Mouse (Mus musculus): ENCODE data around the gene Prok1. TPM values are rescaled to one million over a fixed set of nuclear protein-coding genes. Genes with fewer than 3 reads are reported as not detected.
A peak's percentile ranks its signal among the peaks of the same experiment; 100 is the strongest.

Gene Prok1
- polyA plus RNA-seq, 1 experiment from 2014 or later, result not detected

DNA sequence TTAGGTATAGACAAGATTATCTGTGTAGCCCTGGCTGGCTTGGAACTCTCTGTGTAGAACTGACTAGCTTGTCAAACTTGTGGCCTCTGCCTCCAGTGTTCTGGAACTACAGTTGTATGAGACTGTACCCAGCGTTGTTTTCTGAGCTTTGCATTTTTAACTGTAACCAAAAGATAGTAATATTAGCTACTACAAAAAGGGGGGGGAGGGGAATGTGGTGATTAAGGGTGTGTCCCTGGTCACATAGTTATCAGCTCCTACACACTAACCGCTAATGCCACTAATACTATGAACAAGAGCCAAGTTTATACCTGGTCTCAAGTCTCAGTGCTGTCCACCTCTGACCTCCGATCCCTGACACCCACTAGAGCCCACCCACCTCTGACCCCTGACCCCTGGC is 32.9 kb upstream of the Prok1 start:
- Histone ChIP-seq H3K4me2 (ENCODE audit: low read depth, severe bottlenecking) (no peak overlapping the region), H3K36me3 (ENCODE audit: control insufficient read depth, insufficient read depth, low read length) (no peaks in the 10 kb centered on the region), H3K4me1 (ENCODE audit: control insufficient read depth, insufficient read depth, low read length) (no peaks in the 10 kb centered on the region), H3K27me3 (ENCODE audit: control insufficient read depth, insufficient read depth, low read length) (no peaks in the 10 kb centered on the region), H3K4me3 (ENCODE audit: low read depth, low read length) (no peak overlapping the region), H3K9me3 (ENCODE audit: control insufficient read depth, low read length) (no peaks in the 10 kb centered on the region), H3K9ac (ENCODE audit: low read length) (no peak overlapping the region), H3K27ac (replicated peaks; ENCODE audit: low read depth, low read length) (no peak overlapping the region)
- DNase-seq (ENCODE audit: low spot score) (no peak), ATAC-seq (ENCODE audit: insufficient number of reproducible peaks, low FRiP score, low TSS enrichment, low read depth) (no peak)
- 87% methylated on average over 3 of the region's 3 CpGs for WGBS

DNA sequence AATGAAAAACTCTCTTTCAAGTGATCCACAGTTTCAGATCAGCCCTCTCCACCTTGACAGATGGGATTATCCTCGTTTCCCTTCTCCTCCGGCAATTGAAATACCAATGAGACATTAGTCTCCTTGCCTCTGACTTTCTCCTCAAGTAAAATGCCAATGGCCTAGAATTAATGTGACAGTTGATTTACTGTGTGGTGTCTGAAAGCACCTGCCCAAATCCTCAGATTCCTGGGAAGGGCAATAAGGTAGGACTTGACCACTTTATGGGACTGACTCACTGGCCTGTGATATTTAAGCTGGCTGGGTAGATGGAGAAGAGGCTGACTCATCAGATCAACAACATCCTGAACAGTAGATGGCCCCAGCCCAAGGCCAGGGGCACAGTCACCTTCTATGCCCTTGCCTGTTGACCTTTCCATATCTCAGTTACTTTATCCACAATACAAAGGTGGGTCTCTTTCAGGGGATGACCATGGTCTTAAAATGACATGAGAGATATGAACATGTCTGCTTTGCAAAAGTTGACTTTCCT is 27.4 kb upstream of the Prok1 start:
- ATAC-seq (ENCODE audit: insufficient number of reproducible peaks, low FRiP score, low TSS enrichment, low read depth), result no peak
- Histone ChIP-seq H3K4me1 (ENCODE audit: control insufficient read depth, insufficient read depth, low read length) (no peaks in the 10 kb centered on the region), H3K27me3 (ENCODE audit: control insufficient read depth, insufficient read depth, low read length) (no peaks in the 10 kb centered on the region), H3K9me3 (ENCODE audit: control insufficient read depth, low read length) (no peaks in the 10 kb centered on the region), H3K9ac (ENCODE audit: low read length) (no peak overlapping the region), H3K27ac (replicated peaks; ENCODE audit: low read depth, low read length) (no peak overlapping the region), H3K4me2 (ENCODE audit: low read depth, severe bottlenecking) (no peak overlapping the region), H3K4me3 (ENCODE audit: low read depth, low read length) (no peak overlapping the region), H3K36me3 (ENCODE audit: control insufficient read depth, insufficient read depth, low read length) (no peaks in the 10 kb centered on the region)
- whole genome bisulfite sequencing, result 57% methylated on average over 2 of the region's 2 CpGs
- DNase-seq (ENCODE audit: low spot score), result no peak

DNA sequence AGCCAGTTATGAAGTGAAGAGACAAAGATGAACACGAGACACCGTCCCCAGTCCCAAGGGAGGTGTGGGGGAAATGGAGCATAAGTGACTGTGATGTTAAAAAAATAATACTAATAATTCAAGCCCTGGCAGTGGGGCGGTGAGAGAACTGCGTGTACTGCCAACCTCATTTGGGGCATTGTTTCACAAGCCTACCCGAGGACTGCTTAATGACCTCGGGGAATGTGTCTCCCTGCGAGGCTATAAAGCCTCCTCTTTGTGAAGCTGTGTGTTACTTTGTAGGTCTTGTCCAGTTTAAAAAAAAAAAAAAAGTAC is 22.3 kb upstream of the Prok1 start:
- Histone ChIP-seq H3K9me3 (ENCODE audit: control insufficient read depth, low read length) (no peaks in the 10 kb centered on the region), H3K36me3 (ENCODE audit: control insufficient read depth, insufficient read depth, low read length) (no peaks in the 10 kb centered on the region), H3K4me2 (ENCODE audit: low read depth, severe bottlenecking) (no peak overlapping the region), H3K27ac (replicated peaks; ENCODE audit: low read depth, low read length) (no peak overlapping the region), H3K27me3 (ENCODE audit: control insufficient read depth, insufficient read depth, low read length) (no peaks in the 10 kb centered on the region), H3K4me3 (ENCODE audit: low read depth, low read length) (no peak overlapping the region), H3K4me1 (ENCODE audit: control insufficient read depth, insufficient read depth, low read length) (no peaks in the 10 kb centered on the region; the same call in 1 of the 2 replicates), H3K9ac (ENCODE audit: low read length) (no peak overlapping the region)
- WGBS, result 44% methylated on average over 7 of the region's 7 CpGs
- no peak for ATAC-seq (ENCODE audit: insufficient number of reproducible peaks, low FRiP score, low TSS enrichment, low read depth)
- peak; percentile 24 for DNase-seq (ENCODE audit: low spot score)

DNA sequence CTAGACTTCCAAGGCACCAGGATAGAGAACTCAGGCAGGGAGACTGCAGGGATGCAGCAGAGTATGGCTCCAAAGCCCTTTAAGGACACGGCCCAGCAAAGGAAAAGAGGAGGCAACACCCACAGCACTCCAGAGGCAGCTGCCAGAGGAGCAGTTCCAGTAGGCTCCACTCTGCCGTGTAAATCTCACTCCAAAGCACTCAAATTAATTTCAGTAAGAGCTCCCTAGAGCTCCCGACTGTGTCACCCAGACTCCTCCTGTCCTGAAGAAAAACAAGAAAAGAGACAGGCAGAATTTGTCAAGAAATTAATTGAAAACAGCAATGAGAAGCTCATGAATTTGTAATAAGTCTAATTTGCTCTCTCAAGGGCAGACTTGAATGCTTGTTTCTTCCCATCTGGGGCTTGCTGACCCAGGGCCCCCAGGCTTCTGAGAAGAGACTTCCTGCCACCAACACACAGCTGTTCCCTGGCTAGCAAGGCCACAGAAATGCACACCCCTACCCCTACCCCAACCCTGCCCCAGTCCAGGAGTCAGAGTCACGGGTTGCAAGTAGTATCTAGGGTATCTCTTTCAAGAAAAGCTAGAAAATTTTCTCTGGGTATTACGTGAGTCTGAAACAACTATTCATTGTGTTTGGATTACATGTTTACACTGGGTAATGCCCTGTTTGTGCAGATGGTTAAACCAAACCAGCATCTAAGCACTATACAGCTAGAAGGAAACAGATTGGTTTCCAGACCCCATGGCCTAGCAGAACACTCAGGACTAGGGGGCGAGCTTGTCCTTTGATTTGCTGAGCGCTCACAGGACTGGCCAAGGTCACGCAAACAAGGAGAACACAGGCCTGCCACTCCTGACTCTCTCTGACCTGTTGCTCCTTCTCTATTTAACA is 21.7 kb upstream of the Prok1 start:
- no peaks in the 10 kb centered on the region; the same call in 1 of the 2 replicates for H3K4me1 ChIP-seq (ENCODE audit: control insufficient read depth, insufficient read depth, low read length)
- H3K36me3 ChIP-seq (ENCODE audit: control insufficient read depth, insufficient read depth, low read length), result no peaks in the 10 kb centered on the region
- H3K4me2 ChIP-seq (ENCODE audit: low read depth, severe bottlenecking), result no peak overlapping the region
- WGBS, result 40% methylated on average over 8 of the region's 8 CpGs
- ATAC-seq (ENCODE audit: insufficient number of reproducible peaks, low FRiP score, low TSS enrichment, low read depth) (0 out of 2 replicates have a peak, but pooled peaks have one; percentile 62), DNase-seq (ENCODE audit: low spot score) (peak; percentile 31)
- H3K9me3 ChIP-seq (ENCODE audit: control insufficient read depth, low read length), result no peaks in the 10 kb centered on the region
- no peak overlapping the region for H3K9ac ChIP-seq (ENCODE audit: low read length)
- H3K27ac ChIP-seq (replicated peaks; ENCODE audit: low read depth, low read length), result 0 out of 2 replicates have a peak overlapping the region, but pooled peaks have one; percentile 38
- H3K27me3 ChIP-seq (ENCODE audit: control insufficient read depth, insufficient read depth, low read length), result no peaks in the 10 kb centered on the region
- H3K4me3 ChIP-seq (ENCODE audit: low read depth, low read length), result no peak overlapping the region

DNA sequence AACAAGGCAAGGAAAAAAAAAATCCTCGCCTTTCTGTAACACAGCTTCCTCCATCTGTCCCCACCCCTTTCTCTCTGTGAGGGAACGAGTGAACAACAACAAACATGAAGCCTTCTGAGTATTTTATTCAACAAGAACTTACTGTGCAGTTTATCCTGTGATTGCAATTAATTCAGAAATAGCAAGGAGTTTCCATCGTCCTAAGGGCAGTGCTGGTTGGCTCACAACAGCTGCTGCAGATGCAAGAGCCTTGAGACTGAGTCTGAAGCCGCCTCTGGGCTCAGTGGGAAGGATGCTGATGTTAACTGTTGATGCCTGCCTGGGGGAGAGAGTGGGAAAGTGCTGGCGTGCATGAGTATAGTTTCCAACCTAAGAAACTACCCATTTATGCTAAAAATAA is 18.4 kb upstream of the Prok1 start:
- no peak overlapping the region for H3K4me2 ChIP-seq (ENCODE audit: low read depth, severe bottlenecking)
- no peak overlapping the region for H3K4me3 ChIP-seq (ENCODE audit: low read depth, low read length)
- H3K36me3 ChIP-seq (ENCODE audit: control insufficient read depth, insufficient read depth, low read length), result no peaks in the 10 kb centered on the region
- ATAC-seq (ENCODE audit: insufficient number of reproducible peaks, low FRiP score, low TSS enrichment, low read depth) (no peak), DNase-seq (ENCODE audit: low spot score) (no peak)
- no peak overlapping the region for H3K9ac ChIP-seq (ENCODE audit: low read length)
- no peaks in the 10 kb centered on the region; the same call in 1 of the 2 replicates for H3K4me1 ChIP-seq (ENCODE audit: control insufficient read depth, insufficient read depth, low read length)
- H3K27ac ChIP-seq (replicated peaks; ENCODE audit: low read depth, low read length), result no peak overlapping the region
- H3K27me3 ChIP-seq (ENCODE audit: control insufficient read depth, insufficient read depth, low read length), result no peaks in the 10 kb centered on the region
- WGBS, result 70% methylated on average over 5 of the region's 5 CpGs
- no peaks in the 10 kb centered on the region for H3K9me3 ChIP-seq (ENCODE audit: control insufficient read depth, low read length)

DNA sequence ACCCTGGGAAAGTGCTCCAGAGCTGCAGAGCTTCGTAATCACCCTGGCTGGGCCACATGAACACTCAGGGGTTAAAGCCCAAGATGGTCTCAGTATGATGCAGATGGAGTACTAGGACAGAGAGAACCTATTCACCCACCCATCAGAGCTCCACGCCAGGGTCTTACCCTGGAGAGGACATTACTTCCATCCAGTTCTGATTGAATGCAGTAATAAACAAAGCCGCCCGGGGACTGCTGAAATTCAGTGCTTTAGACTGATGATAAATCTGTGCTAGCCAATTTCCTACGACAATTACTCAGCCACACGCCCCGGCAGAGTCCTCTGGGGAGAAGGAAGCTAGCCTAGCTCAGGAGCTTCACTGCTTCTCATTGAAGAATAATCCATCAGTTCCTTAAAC is 17.2 kb upstream of the Prok1 start:
- DNase-seq (ENCODE audit: low spot score) (no peak), ATAC-seq (ENCODE audit: insufficient number of reproducible peaks, low FRiP score, low TSS enrichment, low read depth) (no peak)
- Histone ChIP-seq H3K4me2 (ENCODE audit: low read depth, severe bottlenecking) (no peak overlapping the region), H3K27ac (replicated peaks; ENCODE audit: low read depth, low read length) (no peak overlapping the region), H3K9me3 (ENCODE audit: control insufficient read depth, low read length) (no peaks in the 10 kb centered on the region), H3K4me1 (ENCODE audit: control insufficient read depth, insufficient read depth, low read length) (no peaks in the 10 kb centered on the region; the same call in 1 of the 2 replicates), H3K4me3 (ENCODE audit: low read depth, low read length) (no peak overlapping the region), H3K36me3 (ENCODE audit: control insufficient read depth, insufficient read depth, low read length) (no peaks in the 10 kb centered on the region), H3K9ac (ENCODE audit: low read length) (no peak overlapping the region), H3K27me3 (ENCODE audit: control insufficient read depth, insufficient read depth, low read length) (no peaks in the 10 kb centered on the region)
- WGBS, result 49% methylated on average over 7 of the region's 7 CpGs

DNA sequence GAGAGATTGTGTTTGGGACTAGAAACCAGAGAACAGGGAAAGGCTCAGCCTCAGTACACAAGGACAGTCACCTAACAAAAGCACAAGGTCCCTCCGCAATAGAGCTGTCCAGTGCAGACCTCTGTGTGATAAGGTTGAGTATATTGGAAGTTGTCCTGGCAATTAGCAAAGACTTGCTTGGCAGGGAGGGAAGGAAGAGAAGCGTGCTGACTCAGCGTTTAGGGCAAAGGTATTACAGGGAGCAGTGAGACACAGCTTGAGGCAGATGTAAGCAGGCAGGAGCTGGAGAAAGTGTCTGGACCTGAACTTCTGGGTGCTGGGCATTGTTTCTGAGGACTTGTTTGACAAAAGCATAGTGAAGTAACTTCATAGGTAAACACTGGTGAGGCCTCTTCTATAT is 16.5 kb upstream of the Prok1 start:
- no peak for DNase-seq (ENCODE audit: low spot score)

DNA sequence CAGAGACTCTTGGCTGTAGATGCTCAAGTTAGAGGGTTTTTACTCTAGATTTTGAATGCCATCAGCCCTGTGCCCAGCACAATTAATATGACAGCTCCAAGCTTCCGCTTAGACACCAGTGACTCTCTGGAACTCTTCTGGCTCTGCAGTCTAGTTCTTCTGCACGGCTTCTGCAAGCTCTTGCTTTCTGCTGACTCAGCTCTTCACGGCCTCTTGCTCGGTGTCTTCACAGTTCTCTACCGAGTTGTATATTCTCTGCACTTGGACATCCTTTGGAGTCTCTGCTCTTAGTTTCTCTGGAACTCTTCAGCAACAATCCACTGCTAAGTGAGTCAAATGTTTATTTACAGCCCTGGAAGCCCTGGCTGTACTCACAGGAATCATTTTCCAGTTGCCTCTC is 14.4 kb upstream of the Prok1 start:
- Histone ChIP-seq H3K27ac (replicated peaks; ENCODE audit: low read depth, low read length) (no peak overlapping the region), H3K27me3 (ENCODE audit: control insufficient read depth, insufficient read depth, low read length) (no peaks in the 10 kb centered on the region), H3K9ac (ENCODE audit: low read length) (no peak overlapping the region), H3K36me3 (ENCODE audit: control insufficient read depth, insufficient read depth, low read length) (no peaks in the 10 kb centered on the region), H3K4me1 (ENCODE audit: control insufficient read depth, insufficient read depth, low read length) (no peaks in the 10 kb centered on the region), H3K4me2 (ENCODE audit: low read depth, severe bottlenecking) (no peak overlapping the region), H3K4me3 (ENCODE audit: low read depth, low read length) (no peak overlapping the region), H3K9me3 (ENCODE audit: control insufficient read depth, low read length) (no peaks in the 10 kb centered on the region)
- DNase-seq (ENCODE audit: low spot score) (no peak), ATAC-seq (ENCODE audit: insufficient number of reproducible peaks, low FRiP score, low TSS enrichment, low read depth) (no peak)
- WGBS, result 85% methylated on average over 5 of the region's 5 CpGs

More for the DNA sequence above, 16.5 kb upstream of the Prok1 start:
- no peaks in the 10 kb centered on the region for H3K36me3 ChIP-seq (ENCODE audit: control insufficient read depth, insufficient read depth, low read length)
- 94% methylated on average over 3 of the region's 3 CpGs for WGBS
- no peak overlapping the region for H3K9ac ChIP-seq (ENCODE audit: low read length)
- H3K9me3 ChIP-seq (ENCODE audit: control insufficient read depth, low read length), result no peaks in the 10 kb centered on the region
- ATAC-seq (ENCODE audit: insufficient number of reproducible peaks, low FRiP score, low TSS enrichment, low read depth), result no peak
- no peak overlapping the region for H3K4me2 ChIP-seq (ENCODE audit: low read depth, severe bottlenecking)
- no peaks in the 10 kb centered on the region for H3K27me3 ChIP-seq (ENCODE audit: control insufficient read depth, insufficient read depth, low read length)
- no peak overlapping the region for H3K27ac ChIP-seq (replicated peaks; ENCODE audit: low read depth, low read length)
- no peak overlapping the region for H3K4me3 ChIP-seq (ENCODE audit: low read depth, low read length)
- no peaks in the 10 kb centered on the region; the same call in 1 of the 2 replicates for H3K4me1 ChIP-seq (ENCODE audit: control insufficient read depth, insufficient read depth, low read length)

Measured in limb, embryonic 11.5 days (tissue).